Mouse (Mus musculus): ENCODE measurements around the gene Gm6121. TPM values are rescaled to one million over a fixed set of nuclear protein-coding genes. Genes with fewer than 3 reads are reported as not detected.

Gene Gm6121
- not detected in 2 replicates for polyA plus RNA-seq (2012; rRNA removed)

DNA sequence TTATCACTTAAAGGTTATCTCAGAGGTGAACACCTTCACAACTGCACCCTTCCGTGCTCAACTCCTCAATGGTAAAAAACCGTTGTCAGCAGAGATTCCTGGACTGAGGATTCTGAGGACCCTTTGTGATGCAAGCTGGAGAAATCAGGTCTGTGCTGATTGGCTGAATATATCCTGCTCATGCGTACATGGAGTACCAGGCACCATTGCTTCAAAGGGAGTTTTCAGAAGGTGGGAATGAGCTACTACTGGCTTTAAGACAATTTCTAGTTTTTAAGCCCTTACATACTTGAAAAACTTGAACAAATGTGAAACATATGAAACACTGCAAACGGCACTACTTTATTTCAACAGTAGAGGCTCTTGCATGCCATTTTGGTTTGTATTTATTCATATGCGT, at the start of gene Gm6121:
TSS of gene Gm6121 (minus strand) at position 101 of the 400 bp plus-strand sequence.

Other genes with a start within 250 kb of the Gm6121 start
- not detected in 2 replicates for gene Gm14525, start 233.1 kb downstream of the Gm6121 start, polyA plus RNA-seq (2012; rRNA removed)

Data from stomach, adult 2 months (tissue).